Mouse (Mus musculus): Measurements from ENCODE around the gene Krt6a. TPM values are rescaled to one million over a fixed set of nuclear protein-coding genes. Genes with fewer than 3 reads are reported as not detected.
"Not testable (repeated sequence)": the region's sequence is repeated elsewhere in the genome, so short reads cannot be mapped to it uniquely, and the experiment has no call there.

Gene Krt6a
- polyA plus RNA-seq, 1 experiment from 2014 or later: 0.05 TPM

DNA sequence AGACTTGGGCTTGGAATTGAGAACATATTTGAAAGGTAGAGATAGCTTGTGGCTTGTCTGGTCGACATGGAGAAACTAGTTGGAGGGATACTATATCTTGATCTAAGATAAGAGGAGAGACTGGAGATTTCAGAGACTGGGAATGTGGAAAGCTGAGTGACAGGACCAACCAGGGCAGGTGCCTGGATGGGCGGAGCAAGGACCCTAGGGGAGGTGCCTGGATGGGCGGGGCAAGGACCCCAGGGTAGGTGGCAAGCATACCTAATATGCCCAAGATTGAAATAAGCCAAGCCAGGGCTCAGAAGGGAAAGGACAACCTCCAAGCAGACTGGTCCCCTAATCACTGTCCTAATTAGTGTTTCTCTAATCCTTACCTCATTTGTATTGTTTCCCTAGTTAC lies 5.1 kb upstream of the Krt6a start:
- Histone ChIP-seq H3K4me1 (no peaks in the 10 kb centered on the region), H3K36me3 (no peaks in the 10 kb centered on the region), H3K27me3 (ENCODE audit: insufficient read depth, poor library complexity, severe bottlenecking) (peaks cover 6% of the 10 kb centered on the region; the same call in 1 of the 2 replicates), H3K9me3 (no peaks in the 10 kb centered on the region), H3K4me3 (no peak overlapping the region), H3K27ac (no peak overlapping the region)
- WGBS: 41% methylated on average over 3 of the region's 3 CpGs
- DNase-seq (ENCODE audit: low spot score): peak; percentile 63

GRCm38 (mm10) chr15:101697326-101698188 lies 3.5 kb upstream of the Krt6a start:
- no peak overlapping the region for H3K4me3 ChIP-seq
- H3K27me3 ChIP-seq (ENCODE audit: insufficient read depth, poor library complexity, severe bottlenecking): peaks cover 6% of the 10 kb centered on the region; the same call in 1 of the 2 replicates
- 67% methylated on average over 8 of the region's 8 CpGs for WGBS
- no peaks in the 10 kb centered on the region for H3K36me3 ChIP-seq
- H3K9me3 ChIP-seq: no peaks in the 10 kb centered on the region
- H3K27ac ChIP-seq: no peak overlapping the region
- no peaks in the 10 kb centered on the region for H3K4me1 ChIP-seq
- DNase-seq (ENCODE audit: low spot score): no peak

DNA sequence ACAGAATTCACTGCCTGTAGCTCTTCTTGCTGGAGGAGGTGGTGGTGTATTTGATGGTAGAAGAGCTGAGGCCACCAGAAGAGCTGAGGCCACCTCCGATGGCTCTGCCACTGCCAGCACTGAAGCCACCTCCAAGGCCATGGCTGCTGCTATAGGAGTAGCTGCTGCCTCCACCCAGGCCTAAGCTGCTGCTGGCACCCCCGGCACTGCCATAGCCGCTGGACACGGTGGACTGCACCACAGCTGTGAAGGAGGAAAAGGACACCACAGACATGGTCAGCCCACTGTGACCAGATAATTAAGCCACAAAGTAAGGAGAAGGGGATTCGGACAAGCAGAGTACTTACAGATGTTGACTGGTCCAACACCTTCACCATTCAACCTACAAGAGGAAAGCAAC lies 3.6 kb downstream of the Krt6a start:
- not testable (repeated sequence) for H3K27me3 ChIP-seq (ENCODE audit: insufficient read depth, poor library complexity, severe bottlenecking); H3K9me3 ChIP-seq; H3K36me3 ChIP-seq; H3K4me1 ChIP-seq; H3K4me3 ChIP-seq; H3K27ac ChIP-seq; DNase-seq (ENCODE audit: low spot score)
- WGBS: 84% methylated on average over 5 of the region's 5 CpGs

DNA sequence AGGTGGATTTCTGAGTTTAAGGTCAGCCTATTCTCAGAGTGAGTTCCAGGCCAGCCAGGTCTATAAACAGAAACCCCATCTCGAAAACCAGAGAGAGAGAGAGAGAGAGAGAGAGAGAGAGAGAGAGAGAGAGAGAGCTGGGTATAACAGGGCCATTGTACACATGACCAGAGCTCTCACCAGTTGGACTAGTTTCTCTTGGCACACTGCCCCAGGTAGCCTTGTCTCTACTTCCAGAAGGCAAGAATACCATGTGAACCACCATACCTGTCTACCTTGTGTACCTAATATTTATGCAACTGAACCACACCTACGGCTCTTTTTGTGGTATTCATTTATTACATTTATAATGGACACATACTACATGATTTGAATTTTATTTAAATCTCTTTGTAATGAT lies 5.9 kb downstream of the Krt6a start:
- no peak for DNase-seq (ENCODE audit: low spot score)
- no peak overlapping the region for H3K4me3 ChIP-seq
- no peaks in the 10 kb centered on the region for H3K9me3 ChIP-seq
- WGBS: 73% methylated on average over 2 of the region's 2 CpGs
- no peaks in the 10 kb centered on the region for H3K27me3 ChIP-seq (ENCODE audit: insufficient read depth, poor library complexity, severe bottlenecking)
- no peaks in the 10 kb centered on the region for H3K36me3 ChIP-seq
- H3K27ac ChIP-seq: no peak overlapping the region
- no peaks in the 10 kb centered on the region for H3K4me1 ChIP-seq

DNA sequence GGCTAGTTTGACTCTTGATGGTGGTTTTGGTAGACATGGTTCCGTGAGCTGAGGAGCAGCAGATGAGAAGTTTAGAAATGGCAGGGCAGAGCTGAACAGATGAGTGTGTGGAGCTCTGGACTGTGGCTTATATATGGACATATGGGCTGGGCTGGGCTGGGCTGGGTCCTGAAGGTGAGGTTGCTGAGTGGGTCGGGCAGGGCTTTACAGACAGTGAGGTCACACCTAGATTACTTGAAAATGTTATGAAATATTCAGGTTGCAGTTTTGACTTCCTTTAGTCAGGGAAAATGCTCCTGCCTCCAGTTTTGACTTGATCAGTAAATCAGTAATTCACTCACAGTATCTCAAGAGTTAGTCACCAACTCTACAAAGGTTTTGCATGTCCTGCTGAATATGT lies 13.9 kb downstream of the Krt6a start, which contains the start of gene Krt6b:
Gene Krt6b (minus strand): TSS at position 101 of the 400 bp plus-strand sequence.
- WGBS: 71% methylated on average over 2 of the region's 2 CpGs
- Histone ChIP-seq H3K27ac (no peak within 1 kb of the TSS), H3K4me3 (no peak within 1 kb of the TSS), H3K36me3 (no peaks in the 10 kb centered on the region), H3K4me1 (no peaks in the 10 kb centered on the region), H3K9me3 (no peaks in the 10 kb centered on the region), H3K27me3 (ENCODE audit: insufficient read depth, poor library complexity, severe bottlenecking) (no peaks in the 10 kb centered on the region)
- no peak for DNase-seq (ENCODE audit: low spot score)

DNA sequence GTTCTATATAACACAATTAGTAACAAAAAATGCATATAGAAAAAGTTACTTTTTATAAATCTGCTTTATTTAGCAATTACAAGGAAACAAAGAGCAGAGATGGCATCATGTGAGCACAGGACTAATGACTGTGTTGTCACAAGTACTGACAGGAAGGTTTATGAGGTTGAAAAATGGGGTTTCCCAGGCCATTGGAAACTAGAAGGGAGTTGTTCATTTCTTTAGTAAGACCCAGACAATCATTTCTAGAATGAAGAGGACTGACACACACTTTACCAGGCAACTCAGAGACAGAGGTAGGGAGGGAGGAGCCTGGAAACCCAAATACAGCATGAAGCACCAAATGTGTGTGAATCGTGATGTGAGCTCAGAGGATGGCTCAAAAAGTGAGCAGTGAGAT lies 18.1 kb downstream of the Krt6a start:
- H3K27ac ChIP-seq: no peak overlapping the region
- 81% methylated on average over 1 of the region's 1 CpGs for WGBS
- H3K4me3 ChIP-seq: no peak overlapping the region

DNA sequence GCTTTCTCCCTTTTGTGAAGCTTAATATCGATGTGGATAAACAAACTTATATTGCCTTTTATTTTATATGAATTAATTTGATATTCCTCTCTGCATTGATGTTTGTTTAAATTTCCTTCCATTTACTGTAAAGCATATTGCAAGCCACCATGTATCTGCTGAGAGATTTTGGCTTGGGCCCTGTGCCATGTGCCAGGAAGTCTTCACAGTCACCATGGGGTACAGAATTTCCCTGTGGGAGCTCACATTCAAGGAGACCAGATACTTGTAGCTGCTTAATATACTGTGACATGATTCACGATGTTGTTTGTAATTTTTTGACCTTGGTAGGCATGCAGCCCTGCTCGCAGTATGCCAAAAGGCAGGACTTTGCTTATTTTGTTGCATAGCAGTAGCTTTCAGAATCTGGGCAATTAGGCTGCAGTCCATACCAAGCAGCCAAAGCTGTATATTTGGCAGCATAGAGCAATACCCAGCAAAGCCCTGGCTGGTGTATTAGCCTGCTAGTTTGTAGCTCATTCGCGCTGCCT lies 41.3 kb downstream of the Krt6a start:
- Histone ChIP-seq H3K4me1 (no peaks in the 10 kb centered on the region), H3K27me3 (ENCODE audit: insufficient read depth, poor library complexity, severe bottlenecking) (no peaks in the 10 kb centered on the region), H3K4me3 (no peak overlapping the region), H3K9me3 (no peaks in the 10 kb centered on the region), H3K36me3 (no peaks in the 10 kb centered on the region), H3K27ac (no peak overlapping the region)
- WGBS: 82% methylated on average over 5 of the region's 5 CpGs
- DNase-seq (ENCODE audit: low spot score): no peak

More for the DNA sequence above, 18.1 kb downstream of the Krt6a start:
- Histone ChIP-seq H3K27me3 (ENCODE audit: insufficient read depth, poor library complexity, severe bottlenecking) (no peaks in the 10 kb centered on the region), H3K36me3 (no peaks in the 10 kb centered on the region), H3K4me1 (no peaks in the 10 kb centered on the region), H3K9me3 (no peaks in the 10 kb centered on the region)
- no peak for DNase-seq (ENCODE audit: low spot score)

- no peaks in the 10 kb centered on the region for H3K36me3 ChIP-seq
- H3K9me3 ChIP-seq: no peaks in the 10 kb centered on the region
- no peak within 1 kb of the TSS for H3K4me3 ChIP-seq
- DNase-seq (ENCODE audit: low spot score): no peak
- 68% methylated on average over 3 of the region's 3 CpGs for WGBS
- H3K27ac ChIP-seq: no peak within 1 kb of the TSS
- no peaks in the 10 kb centered on the region for H3K4me1 ChIP-seq
- no peaks in the 10 kb centered on the region for H3K27me3 ChIP-seq (ENCODE audit: insufficient read depth, poor library complexity, severe bottlenecking)
Measured at GRCm38 (mm10) chr15:101647280-101647679, 46.8 kb downstream of the Krt6a start, which contains the start of gene Gm5478. TSS of gene Gm5478 (minus strand) at chr15:101647380.

Small RNA genes within 50 kb of the gene (microRNA-seq; reads per million reads assigned to microRNA genes)
- gene Gm44323 (not detected), gene Gm44342 (not detected), gene Gm44383 (not detected), gene Gm44479 (not detected)

Other genes with a start within 250 kb of the Krt6a start
- not detected in 2 replicates for gene Krt88, start 246.6 kb downstream of the Krt6a start, polyA plus RNA-seq (2016; fragmentation: Nextera tagmentation; extraction: Ambion mirVana)
- not detected in 2 replicates for gene Krt81, start 230.6 kb downstream of the Krt6a start, polyA plus RNA-seq (2016; fragmentation: Nextera tagmentation; extraction: Ambion mirVana)
- not detected in 2 replicates for gene Krt86, start 220.8 kb downstream of the Krt6a start, polyA plus RNA-seq (2016; fragmentation: Nextera tagmentation; extraction: Ambion mirVana)
- gene Krt83, start 202.8 kb downstream of the Krt6a start, polyA plus RNA-seq (2016; fragmentation: Nextera tagmentation; extraction: Ambion mirVana): not detected in 2 replicates
- gene Gm49425, start 177.0 kb downstream of the Krt6a start, polyA plus RNA-seq (2016; fragmentation: Nextera tagmentation; extraction: Ambion mirVana): not detected in 2 replicates
- gene Krt84, start 161.5 kb downstream of the Krt6a start, polyA plus RNA-seq (2016; fragmentation: Nextera tagmentation; extraction: Ambion mirVana): not detected in 2 replicates
- gene Krt82, start 143.6 kb downstream of the Krt6a start, polyA plus RNA-seq (2016; fragmentation: Nextera tagmentation; extraction: Ambion mirVana): not detected in 2 replicates
- 0.26 and 0.29 TPM in 2 replicates for gene Krt90, start 131.4 kb downstream of the Krt6a start, polyA plus RNA-seq (2016; fragmentation: Nextera tagmentation; extraction: Ambion mirVana)
- gene Krt75, start 120.4 kb downstream of the Krt6a start, polyA plus RNA-seq (2016; fragmentation: Nextera tagmentation; extraction: Ambion mirVana): 0.10 TPM in 1 of 2 replicates, not detected in the other
- gene Gm5414, start 66.1 kb downstream of the Krt6a start, polyA plus RNA-seq (2016; fragmentation: Nextera tagmentation; extraction: Ambion mirVana): not detected in 2 replicates
- not detected in 2 replicates for gene Gm5478, start 46.9 kb downstream of the Krt6a start, polyA plus RNA-seq (2016; fragmentation: Nextera tagmentation; extraction: Ambion mirVana)
- gene Krt6b, start 14.0 kb downstream of the Krt6a start, polyA plus RNA-seq (2016; fragmentation: Nextera tagmentation; extraction: Ambion mirVana): not detected in 2 replicates
- 0.33 and 1.4 TPM in 2 replicates for gene Krt5, start 18.6 kb upstream of the Krt6a start, polyA plus RNA-seq (2016; fragmentation: Nextera tagmentation; extraction: Ambion mirVana)
- not detected in 2 replicates for gene Krt71, start 48.8 kb upstream of the Krt6a start, polyA plus RNA-seq (2016; fragmentation: Nextera tagmentation; extraction: Ambion mirVana)
- not detected in 2 replicates for gene Krt72, start 92.2 kb upstream of the Krt6a start, polyA plus RNA-seq (2016; fragmentation: Nextera tagmentation; extraction: Ambion mirVana)
- gene Krt73, start 108.0 kb upstream of the Krt6a start, polyA plus RNA-seq (2016; fragmentation: Nextera tagmentation; extraction: Ambion mirVana): not detected in 2 replicates
- not detected in 2 replicates for gene Krt2, start 123.9 kb upstream of the Krt6a start, polyA plus RNA-seq (2016; fragmentation: Nextera tagmentation; extraction: Ambion mirVana)
- gene Krt1, start 156.5 kb upstream of the Krt6a start, polyA plus RNA-seq (2016; fragmentation: Nextera tagmentation; extraction: Ambion mirVana): 0.30 and 1.0 TPM in 2 replicates
- gene Krt77, start 175.4 kb upstream of the Krt6a start, polyA plus RNA-seq (2016; fragmentation: Nextera tagmentation; extraction: Ambion mirVana): 0.04 TPM in 1 of 2 replicates, not detected in the other
- not detected in 2 replicates for gene Krt76, start 198.6 kb upstream of the Krt6a start, polyA plus RNA-seq (2016; fragmentation: Nextera tagmentation; extraction: Ambion mirVana)
- 0.09 TPM in 1 of 2 replicates, not detected in the other for gene Krt4, start 230.4 kb upstream of the Krt6a start, polyA plus RNA-seq (2016; fragmentation: Nextera tagmentation; extraction: Ambion mirVana)
- gene Krt79, start 246.0 kb upstream of the Krt6a start, polyA plus RNA-seq (2016; fragmentation: Nextera tagmentation; extraction: Ambion mirVana): 1.8 TPM in 2 replicates

All from heart, embryonic 10.5 days (tissue).